In the genomic region with DNA sequence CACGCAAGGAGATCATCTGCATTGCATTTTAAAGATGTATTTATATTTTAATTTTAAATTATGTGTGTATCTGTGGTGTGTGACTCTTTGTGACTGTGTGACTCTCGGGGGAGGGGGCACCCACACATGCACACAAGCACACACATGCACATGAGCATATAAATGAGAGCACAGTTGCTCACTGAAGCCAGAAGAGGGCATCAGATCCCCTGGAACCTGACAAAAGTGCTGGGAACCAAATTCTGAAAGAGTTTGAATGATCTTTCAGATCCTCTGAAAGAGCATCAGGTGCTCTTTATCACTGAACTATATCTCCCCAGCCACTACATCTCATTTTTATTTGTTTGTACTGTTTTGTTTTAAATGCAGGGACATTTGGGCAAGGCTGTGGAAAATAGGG, we compare ENCODE assay signal across 10 mouse cellular contexts. TPM values are rescaled to one million over a fixed set of nuclear protein-coding genes. Genes with fewer than 3 reads are reported as not detected.
A peak's percentile ranks its signal among the peaks of the same experiment; 100 is the strongest.
DNase-seq lines count a peak whose midpoint lies in the region; ATAC-seq and TF ChIP-seq lines count a peak whose summit lies in the region.
"Had no signal": no experiment of that assay in that cellular context is flagged by ENCODE, and none has a peak within 500 bp of the region (broad histone marks: within the 10 kb centered on the region; RNA-seq: fewer than 3 reads in every experiment).

No protein-coding gene starts in this region.

- no peaks in the 10 kb centered on the region; the same call in 1 of the 2 replicates for H3K27me3 ChIP-seq in liver, embryonic 14.5 days (ENCODE audit: control insufficient read depth, insufficient read depth, low read length)
- peaks cover 4% of the 10 kb centered on the region; the same call in 1 of the 2 replicates for H3K27me3 ChIP-seq in liver, embryonic 11.5 days (replicated peaks; ENCODE audit: control insufficient read depth, insufficient read depth, low read length)

- H3K27ac ChIP-seq in liver, embryonic 14.5 days: no peak overlapping the region
- no peak overlapping the region for H3K27ac ChIP-seq in liver, embryonic 11.5 days (ENCODE audit: low read depth, low read length)
- H3K27ac ChIP-seq: neural tube, embryonic 15.5 days had no signal

- H3K9me3 ChIP-seq in liver, embryonic 14.5 days (ENCODE audit: control insufficient read depth, low read length): no peaks in the 10 kb centered on the region
- H3K9me3 ChIP-seq in liver, embryonic 11.5 days (ENCODE audit: control insufficient read depth, low read length): no peaks in the 10 kb centered on the region
- H3K9me3 ChIP-seq: neural tube, embryonic 15.5 days had no signal

- H3K4me1 ChIP-seq in liver, embryonic 14.5 days (replicated peaks; ENCODE audit: control insufficient read depth in 2 of 2, insufficient read depth in 2 of 2, low read length in 1 of 2): no peaks in the 10 kb centered on the region
- H3K4me1 ChIP-seq in liver, embryonic 11.5 days (replicated peaks; ENCODE audit: control insufficient read depth, insufficient read depth, low read length): no peaks in the 10 kb centered on the region

- no peak for ATAC-seq in cerebellum, adult (ENCODE audit: insufficient number of reproducible peaks, low FRiP score, low TSS enrichment)
- ATAC-seq in liver, embryonic 14.5 days (ENCODE audit: insufficient read depth): no peak
- ATAC-seq in liver, embryonic 11.5 days (replicated peaks; ENCODE audit: low FRiP score): no peak

- peak; percentile 15 to 24 for DNase-seq in cerebellum, postnatal 10 days
- DNase-seq in liver, embryonic 14.5 days (ENCODE audit: low read depth in 3 of 3, low spot score in 3 of 3): no peak
- DNase-seq in liver, embryonic 11.5 days (ENCODE audit: low spot score): no peak
- DNase-seq in NIH3T3 (ENCODE audit: low read depth): peak; percentile 56
- peak; percentile 45 for DNase-seq in naive thymus-derived CD4-positive, alpha-beta T cell, adult 2 months (ENCODE audit: low read depth)
- no peak for DNase-seq in right cerebral cortex, postnatal 36 days (ENCODE audit: low spot score in 2 of 2)
- DNase-seq in layer of hippocampus, adult 11-12 months (ENCODE audit: low spot score): no peak

- no peaks in the 10 kb centered on the region for H3K36me3 ChIP-seq in liver, embryonic 14.5 days (replicated peaks; ENCODE audit: control insufficient read depth, insufficient read depth, low read depth)
- no peaks in the 10 kb centered on the region for H3K36me3 ChIP-seq in liver, embryonic 11.5 days (ENCODE audit: control insufficient read depth, insufficient read depth, low read length)
- H3K36me3 ChIP-seq: neural tube, embryonic 15.5 days had no signal

- TF ChIP-seq EP300 in liver, embryonic 14.5 days (IDR thresholded peaks at IDR 0.05; ENCODE audit: low read depth): no peak

- 40% methylated on average over 2 of the region's 2 CpGs for WGBS in liver, embryonic 14.5 days (ENCODE audit: insufficient replicate concordance)
- 49% methylated on average over 2 of the region's 2 CpGs for WGBS in liver, embryonic 11.5 days

- no peak overlapping the region for H3K9ac ChIP-seq in liver, embryonic 14.5 days (replicated peaks)
- H3K9ac ChIP-seq in liver, embryonic 11.5 days (ENCODE audit: low read depth, low read length): no peak overlapping the region
- H3K9ac ChIP-seq: neural tube, embryonic 15.5 days had no signal

- H3K4me3 ChIP-seq in liver, embryonic 14.5 days (ENCODE audit: insufficient read depth in 1 of 2, low read depth in 2 of 2, low read length in 2 of 2): no peak overlapping the region
- H3K4me3 ChIP-seq in liver, embryonic 11.5 days (ENCODE audit: low read depth, low read length): no peak overlapping the region
- H3K4me3 ChIP-seq: neural tube, embryonic 15.5 days had no signal

- TF ChIP-seq CTCF in liver, embryonic 14.5 days (IDR thresholded peaks at IDR 0.05; ENCODE audit: low read depth): peak; percentile 45

- no peak overlapping the region for H3K4me2 ChIP-seq in liver, embryonic 14.5 days (ENCODE audit: low read depth)
- H3K4me2 ChIP-seq in liver, embryonic 11.5 days: no peak overlapping the region
- H3K4me2 ChIP-seq: heart, embryonic 11.5 days had no signal

RNA-seq across cellular contexts. Expression of gene Cyp4f14, which starts 12.7 kb away (rescaled TPM):
- 0.02 TPM in 1 of 2 replicates, not detected in the other for polyA plus RNA-seq in liver, embryonic 14.5 days (2012; rRNA removed)
- not detected in 2 replicates for polyA plus RNA-seq in liver, embryonic 14.5 days (2014; fragmentation: Nextera tagmentation; extraction: Ambion mirVana)
- not detected in 2 replicates for polyA plus RNA-seq in liver, embryonic 11.5 days (2014; fragmentation: Nextera tagmentation; extraction: Ambion mirVana)
- polyA plus RNA-seq: heart, embryonic 11.5 days had no signal

RNA-seq across cellular contexts. Expression of gene Zfp870, which starts 13.0 kb away (rescaled TPM):
- polyA plus RNA-seq in liver, embryonic 14.5 days (2012; rRNA removed): 0.55 and 0.79 TPM in 2 replicates
- 1.5 and 2.8 TPM in 2 replicates for polyA plus RNA-seq in liver, embryonic 14.5 days (2014; fragmentation: Nextera tagmentation; extraction: Ambion mirVana)
- 2.6 and 4.8 TPM in 2 replicates for polyA plus RNA-seq in liver, embryonic 11.5 days (2014; fragmentation: Nextera tagmentation; extraction: Ambion mirVana)

RNA-seq across cellular contexts. Expression of gene Cyp4f13, which starts 42.8 kb away (rescaled TPM):
- polyA plus RNA-seq in liver, embryonic 14.5 days (2012; rRNA removed): 3.3 and 3.6 TPM in 2 replicates
- 4.1 and 6.0 TPM in 2 replicates for polyA plus RNA-seq in liver, embryonic 14.5 days (2014; fragmentation: Nextera tagmentation; extraction: Ambion mirVana)
- polyA plus RNA-seq in liver, embryonic 11.5 days (2014; fragmentation: Nextera tagmentation; extraction: Ambion mirVana): 7.2 and 8.1 TPM in 2 replicates

Comparison
In these comparisons a context has a peak if more than half of its experiments do, and no peak if none do; other contexts are left out.
1. DNase-seq: peak in cerebellum, postnatal 10 days (2 of 2), NIH3T3 (single experiment) and naive thymus-derived CD4-positive, alpha-beta T cell, adult 2 months (single experiment); none in liver, embryonic 14.5 days (0 of 3), liver, embryonic 11.5 days (single experiment), right cerebral cortex, postnatal 36 days (0 of 2) and layer of hippocampus, adult 11-12 months (single experiment).